Mouse (Mus musculus) lung, postnatal 0 days (tissue): Measurements from ENCODE around the gene Cyp2w1. TPM values are rescaled to one million over a fixed set of nuclear protein-coding genes. Genes with fewer than 3 reads are reported as not detected.

Experiments used
- ATAC-seq: fragments of 200-750 bp; cut with Nextera tagmentation; 2 replicates; pipeline ENCODE4 v1.8.0; 2017; ENCODE audit warnings: moderate library complexity
- DNase-seq: peaks from one replicate; pipeline ENCODE4 v3.0.0-alpha.2; 2016; ENCODE audit warnings: low spot score
- H3K27ac ChIP-seq: fragments of 300-500 bp; sonication (generic); 2 replicates; pipeline ENCODE4 v1.5.1; 2014; ENCODE audit warnings: antibody characterized with exemption, mild to moderate bottlenecking, low read length, mixed read lengths
- H3K27me3 ChIP-seq: fragments of 300-500 bp; sonication (generic); replicated peaks from 2 replicates; pipeline ENCODE4 v1.6.1; 2014; ENCODE audit warnings: low read length, mixed read lengths; ENCODE audit not compliant: insufficient read depth
- H3K36me3 ChIP-seq: fragments of 300-500 bp; sonication (generic); 2 replicates; pipeline ENCODE4 v1.6.1; 2014; ENCODE audit warnings: low read length, mixed read lengths; ENCODE audit not compliant: insufficient read depth
- H3K4me1 ChIP-seq: fragments of 300-500 bp; sonication (generic); 2 replicates; pipeline ENCODE4 v1.6.1; 2014; ENCODE audit warnings: antibody characterized with exemption, low read depth, low read length, mixed read lengths; ENCODE audit not compliant: insufficient read depth
- H3K4me2 ChIP-seq: fragments of 300-500 bp; sonication (generic); replicated peaks from 2 replicates; pipeline ENCODE4 v1.6.1; 2014; ENCODE audit warnings: low read depth, mild to moderate bottlenecking, low read length, moderate library complexity, mixed read lengths
- H3K4me3 ChIP-seq: fragments of 300-500 bp; sonication (generic); 2 replicates; pipeline ENCODE4 v1.5.1; 2014; ENCODE audit warnings: low read depth, low read length
- H3K9ac ChIP-seq: fragments of 300-500 bp; sonication (generic); replicated peaks from 2 replicates; pipeline ENCODE4 v1.6.1; 2014; ENCODE audit warnings: low read depth, mild to moderate bottlenecking
- H3K9me3 ChIP-seq: fragments of 300-500 bp; sonication (generic); 2 replicates; pipeline ENCODE4 v1.6.1; 2016; ENCODE audit warnings: low read length, mixed read lengths
- CTCF ChIP-seq: IDR thresholded peaks from 2 replicates; pipeline ENCODE4 v1.5.1; 2016; ENCODE audit warnings: antibody characterized with exemption, mild to moderate bottlenecking
- EP300 ChIP-seq: IDR thresholded peaks from 2 replicates; pipeline ENCODE4 v1.6.1; 2016; ENCODE audit warnings: antibody characterized with exemption, mild to moderate bottlenecking, control low read depth
- WGBS: fragments of 180-500 bp; shearing (Covaris S2); extraction: QIAGEN DNeasy Blood & Tissue Kit; methylation state at CpG from one replicate; pipeline ENCODE4 v1.1.7; 2014; 5-methylcytosine and 5-hydroxymethylcytosine counted together
- polyA plus RNA-seq: library from polyadenylated mRNA; unstranded; fragments of >200 nt; fragmentation: Nextera tagmentation; extraction: Ambion mirVana; gene quantifications from 2 replicates; pipeline ENCODE4 v1.2.1, GENCODE M21; 2015

The Cyp2w1 gene
- polyA plus RNA-seq, 1 experiment from 2014 or later, result not detected

DNA sequence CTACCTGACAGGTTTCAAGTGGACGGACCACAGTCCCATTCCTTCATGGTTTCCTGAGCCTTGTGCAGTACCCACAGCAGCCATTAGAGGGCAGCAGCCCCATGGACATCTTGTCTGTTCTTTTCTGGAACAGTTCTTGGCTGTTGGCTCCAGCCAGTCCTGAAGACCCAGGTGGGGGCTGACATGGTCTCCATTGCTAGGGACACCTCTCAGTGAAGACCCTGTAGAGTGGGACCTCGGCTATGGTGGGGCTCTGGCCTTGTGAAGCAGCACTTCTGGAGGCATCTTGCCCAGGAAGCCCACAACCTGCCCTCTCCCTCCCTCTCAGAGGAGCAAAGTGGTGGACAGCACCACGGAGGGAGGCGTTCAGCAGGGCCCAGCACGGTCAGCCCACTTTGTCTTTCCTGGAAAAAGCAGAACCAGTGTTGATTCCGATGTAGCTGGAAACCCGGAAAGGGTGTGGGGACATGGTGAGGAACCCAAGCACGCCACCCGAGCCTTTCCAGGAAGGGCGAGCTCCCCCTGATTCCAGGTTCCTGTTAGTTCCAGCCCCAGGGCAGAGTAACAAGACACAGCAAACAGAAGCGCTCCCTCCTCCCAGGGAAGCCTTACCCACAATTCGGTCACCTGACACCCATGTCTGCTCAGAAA is 12.0 kb downstream of the Cyp2w1 start:
- Histone ChIP-seq H3K27me3 (no peaks in the 10 kb centered on the region), H3K4me2 (peak overlapping the region; percentile 33), H3K4me1 (peaks cover 9% of the 10 kb centered on the region; the same call in 1 of the 2 replicates), H3K36me3 (no peaks in the 10 kb centered on the region), H3K27ac (peak overlapping the region; percentile 86), H3K9ac (no peak overlapping the region), H3K4me3 (no peak overlapping the region), H3K9me3 (no peaks in the 10 kb centered on the region)
- DNase-seq (peak; percentile 84), ATAC-seq (peak; percentile 84)
- peak; percentile 99 for TF ChIP-seq CTCF
- TF ChIP-seq EP300, result peak; percentile 100
- 13% methylated on average over 12 of the region's 12 CpGs for WGBS

GRCm38 (mm10) chr5:139364911-139365571 is 12.6 kb downstream of the Cyp2w1 start:
- WGBS, result 19% methylated on average over 5 of the region's 5 CpGs
- peaks cover 9% of the 10 kb centered on the region; the same call in 1 of the 2 replicates for H3K4me1 ChIP-seq
- no peaks in the 10 kb centered on the region for H3K27me3 ChIP-seq
- H3K9me3 ChIP-seq, result no peaks in the 10 kb centered on the region
- H3K27ac ChIP-seq, result peak overlapping the region; percentile 86
- no peaks in the 10 kb centered on the region for H3K36me3 ChIP-seq
- no peak for TF ChIP-seq CTCF
- TF ChIP-seq EP300, result no peak
- ATAC-seq (peak; percentile 39), DNase-seq (peak; percentile 56)
- H3K9ac ChIP-seq, result no peak overlapping the region
- peak overlapping the region; percentile 33; the same call in 1 of the 2 replicates for H3K4me2 ChIP-seq
- no peak overlapping the region for H3K4me3 ChIP-seq

DNA sequence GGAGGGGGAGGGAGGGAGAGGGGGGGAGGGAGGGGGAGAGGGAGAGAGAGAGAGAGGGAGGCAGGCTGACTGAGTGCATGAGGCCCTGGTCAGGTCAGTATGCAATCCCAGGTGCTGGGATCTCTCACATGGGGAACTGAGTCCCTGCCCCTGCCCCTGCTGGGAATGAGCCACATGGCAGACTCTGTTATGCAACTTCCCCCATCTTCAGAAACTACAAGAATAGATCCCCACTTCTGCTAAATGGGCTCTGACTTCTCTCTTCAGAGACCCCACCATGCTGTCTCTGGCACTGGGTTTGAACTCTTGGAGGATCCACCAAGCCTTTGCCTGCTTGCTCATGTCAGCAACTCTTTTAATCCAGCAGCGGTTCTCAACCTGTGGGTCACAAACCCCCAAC is 13.4 kb downstream of the Cyp2w1 start:
- no peak overlapping the region for H3K4me2 ChIP-seq
- H3K36me3 ChIP-seq, result no peaks in the 10 kb centered on the region
- 50% methylated on average over 1 of the region's 1 CpGs for WGBS
- H3K27ac ChIP-seq, result no peak overlapping the region
- H3K9me3 ChIP-seq, result no peaks in the 10 kb centered on the region
- ATAC-seq (no peak), DNase-seq (peak; percentile 40)
- TF ChIP-seq EP300, result no peak
- H3K4me1 ChIP-seq, result peaks cover 9% of the 10 kb centered on the region; the same call in 1 of the 2 replicates
- no peak overlapping the region for H3K9ac ChIP-seq
- no peak overlapping the region for H3K4me3 ChIP-seq
- no peaks in the 10 kb centered on the region for H3K27me3 ChIP-seq

DNA sequence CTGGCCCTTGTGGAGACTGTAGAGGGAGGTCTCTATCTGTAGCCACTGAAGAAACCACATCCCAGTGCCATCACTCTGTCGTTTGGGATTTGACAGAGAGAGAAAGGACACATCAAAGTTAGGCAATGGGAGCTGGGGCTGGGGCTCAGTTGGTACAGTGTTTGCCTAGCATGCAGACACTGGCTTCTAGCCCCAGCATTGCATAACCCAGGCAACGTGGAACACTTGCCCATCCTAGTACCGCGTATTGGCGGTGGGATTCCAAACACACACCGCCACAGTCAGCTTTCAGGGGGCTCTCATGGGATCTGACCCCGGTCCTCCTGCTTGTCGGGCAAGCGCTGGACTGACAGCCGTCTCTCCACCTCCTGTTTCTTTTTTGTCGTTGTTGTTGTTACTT is 14.1 kb downstream of the Cyp2w1 start:
- Histone ChIP-seq H3K4me2 (no peak overlapping the region), H3K36me3 (no peaks in the 10 kb centered on the region), H3K27me3 (no peaks in the 10 kb centered on the region), H3K9ac (no peak overlapping the region), H3K4me3 (no peak overlapping the region), H3K4me1 (peaks cover 14% of the 10 kb centered on the region; the same call in 1 of the 2 replicates), H3K27ac (no peak overlapping the region), H3K9me3 (no peaks in the 10 kb centered on the region)
- ATAC-seq, result no peak
- no peak for DNase-seq
- 60% methylated on average over 11 of the region's 11 CpGs for WGBS
- TF ChIP-seq CTCF (no peak), EP300 (no peak)

- H3K27me3 ChIP-seq, result no peaks in the 10 kb centered on the region
- WGBS, result 77% methylated on average over 4 of the region's 4 CpGs
Measured at GRCm38 (mm10) chr5:139367884-139368458, 15.6 kb downstream of the Cyp2w1 start.

GRCm38 (mm10) chr5:139368638-139369320 is 16.4 kb downstream of the Cyp2w1 start:
- no peak for ATAC-seq
- no peaks in the 10 kb centered on the region for H3K36me3 ChIP-seq
- H3K9ac ChIP-seq, result no peak overlapping the region
- no peak overlapping the region for H3K27ac ChIP-seq
- H3K9me3 ChIP-seq, result no peaks in the 10 kb centered on the region
- 80% methylated on average over 11 of the region's 11 CpGs for WGBS
- H3K4me2 ChIP-seq, result no peak overlapping the region
- H3K27me3 ChIP-seq, result no peaks in the 10 kb centered on the region
- no peak for TF ChIP-seq EP300
- no peak for TF ChIP-seq CTCF
- DNase-seq, result no peak
- H3K4me1 ChIP-seq, result peaks cover 21% of the 10 kb centered on the region
- H3K4me3 ChIP-seq, result no peak overlapping the region

More at GRCm38 (mm10) chr5:139367884-139368458, 15.6 kb downstream of the Cyp2w1 start:
- ATAC-seq (no peak), DNase-seq (no peak)
- Histone ChIP-seq H3K27ac (no peak overlapping the region), H3K36me3 (no peaks in the 10 kb centered on the region), H3K4me1 (peaks cover 21% of the 10 kb centered on the region), H3K4me3 (no peak overlapping the region), H3K4me2 (no peak overlapping the region), H3K9ac (no peak overlapping the region), H3K9me3 (no peaks in the 10 kb centered on the region)
- TF ChIP-seq EP300 (no peak), CTCF (no peak)
